Mouse (Mus musculus) forebrain, embryonic 13.5 days (tissue): Measurements from ENCODE around the gene Upf3b. TPM values are rescaled to one million over a fixed set of nuclear protein-coding genes. Genes with fewer than 3 reads are reported as not detected.
"Not testable (repeated sequence)": the region's sequence is repeated elsewhere in the genome, so short reads cannot be mapped to it uniquely, and the experiment has no call there.

Experiments
- ATAC-seq: fragments of 200-750 bp; cut with Nextera tagmentation; 2 replicates; pipeline ENCODE4 v1.8.0; 2017
- H3K27ac ChIP-seq: fragments of 300-500 bp; sonication (generic); 2 replicates; pipeline ENCODE4 v1.5.1; 2015; ENCODE audit warnings: inconsistent platforms, mild to moderate bottlenecking, moderate library complexity
- H3K27me3 ChIP-seq: fragments of 300-500 bp; sonication (generic); 2 replicates; pipeline ENCODE4 v1.6.1; 2015; ENCODE audit warnings: mild to moderate bottlenecking, inconsistent platforms
- H3K36me3 ChIP-seq: fragments of 300-500 bp; sonication (generic); 2 replicates; pipeline ENCODE4 v1.6.1; 2015; ENCODE audit warnings: mild to moderate bottlenecking, inconsistent platforms; ENCODE audit not compliant: poor library complexity, severe bottlenecking
- H3K4me1 ChIP-seq: fragments of 300-500 bp; sonication (generic); 2 replicates; pipeline ENCODE4 v1.6.1; 2015; ENCODE audit warnings: inconsistent platforms
- H3K4me2 ChIP-seq: fragments of 300-500 bp; sonication (generic); 2 replicates; pipeline ENCODE4 v1.6.1; 2015; ENCODE audit warnings: inconsistent platforms, mild to moderate bottlenecking, moderate library complexity
- H3K4me3 ChIP-seq: fragments of 300-500 bp; sonication (generic); 2 replicates; pipeline ENCODE4 v1.5.1; 2015; ENCODE audit warnings: mild to moderate bottlenecking, inconsistent platforms
- H3K9ac ChIP-seq: fragments of 300-500 bp; sonication (generic); 2 replicates; pipeline ENCODE4 v1.6.1; 2015; ENCODE audit warnings: mild to moderate bottlenecking, inconsistent platforms
- H3K9me3 ChIP-seq: fragments of 300-500 bp; sonication (generic); replicated peaks from 2 replicates; pipeline ENCODE4 v1.6.1; 2016; ENCODE audit warnings: inconsistent platforms
- WGBS: fragments of 180-500 bp; shearing (Covaris S2); methylation state at CpG from one replicate; pipeline ENCODE4 v1.1.7; 2015; 5-methylcytosine and 5-hydroxymethylcytosine counted together
- polyA plus RNA-seq: library from polyadenylated mRNA; unstranded; fragments of >200 nt; fragmentation: Nextera tagmentation; extraction: Ambion mirVana; gene quantifications from 2 replicates; pipeline ENCODE4 v1.2.1, GENCODE M21; 2015

Gene Upf3b
- 32.1 and 34.5 TPM in 2 replicates for polyA plus RNA-seq

DNA sequence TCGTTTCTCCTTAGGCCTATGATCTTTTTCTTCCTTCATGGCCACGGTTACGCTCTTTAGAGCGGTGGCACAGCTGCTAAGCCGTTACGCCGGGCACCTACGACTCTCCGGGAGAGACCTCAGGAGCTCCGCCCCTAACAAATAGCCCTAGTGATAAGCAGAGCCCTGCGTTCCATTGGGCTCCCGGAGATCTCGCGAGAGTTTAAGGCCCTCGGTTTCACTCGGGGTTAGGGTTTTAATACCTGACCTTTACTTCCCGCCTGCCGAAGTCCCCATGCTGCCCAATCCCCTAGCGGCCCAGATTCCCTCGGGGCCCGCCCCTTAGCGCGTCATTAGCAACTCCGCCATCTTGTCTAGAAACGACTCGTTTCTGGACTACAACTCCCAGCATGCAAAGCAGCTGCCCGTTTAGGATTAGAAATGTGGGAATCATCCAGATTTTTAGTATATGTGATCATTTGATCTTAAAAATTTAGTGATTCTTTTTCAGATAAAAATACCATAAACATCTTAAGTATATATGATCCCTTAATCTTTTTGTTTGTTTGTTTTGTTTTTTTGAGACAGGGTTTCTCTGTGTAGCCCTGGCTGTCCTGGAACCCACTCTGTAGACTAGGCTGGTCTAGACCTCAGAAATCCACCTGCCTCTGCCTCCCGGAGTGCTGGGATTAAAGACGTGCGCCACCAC is at the start of gene Upf3b:
TSS of gene Upf3b (minus strand) at position 130 of the 688 bp plus-strand sequence.
- H3K27ac ChIP-seq = peak within 1 kb of the TSS; percentile 87
- H3K9me3 ChIP-seq = no peaks in the 10 kb centered on the region
- peak within 1 kb of the TSS; percentile 53 for H3K4me3 ChIP-seq
- H3K4me2 ChIP-seq = peak within 1 kb of the TSS; percentile 66
- WGBS = 18% methylated on average over 28 of the region's 30 CpGs
- H3K36me3 ChIP-seq = no peaks in the 10 kb centered on the region
- no peaks in the 10 kb centered on the region for H3K27me3 ChIP-seq
- ATAC-seq = peak; percentile 99
- H3K4me1 ChIP-seq = peaks cover 7% of the 10 kb centered on the region
- peak within 1 kb of the TSS; percentile 67 for H3K9ac ChIP-seq

DNA sequence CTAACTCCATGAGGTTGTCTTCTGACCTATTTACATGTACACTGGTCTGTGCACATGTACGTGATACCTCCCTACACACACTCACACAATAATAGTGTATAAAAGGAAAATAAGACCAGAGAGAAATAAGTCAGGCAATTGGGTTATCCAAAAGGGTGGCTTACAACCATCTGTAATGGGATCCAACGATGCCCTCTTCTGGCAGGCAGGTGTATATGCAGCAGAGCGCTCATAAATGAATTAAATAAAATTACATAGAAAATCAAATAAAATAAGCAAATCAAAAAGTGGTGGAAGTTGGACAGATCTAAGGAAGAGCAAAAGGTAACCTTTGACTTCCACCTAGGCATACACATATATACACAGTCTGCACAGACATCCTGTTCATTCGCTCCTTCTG is 47.7 kb upstream of the Upf3b start:
- H3K4me2 ChIP-seq = no peak overlapping the region
- no peaks in the 10 kb centered on the region for H3K4me1 ChIP-seq
- H3K9me3 ChIP-seq = no peaks in the 10 kb centered on the region
- H3K36me3 ChIP-seq = peaks cover 19% of the 10 kb centered on the region
- no peak for ATAC-seq
- no peak overlapping the region for H3K27ac ChIP-seq
- no peak overlapping the region for H3K9ac ChIP-seq
- 58% methylated on average over 4 of the region's 4 CpGs for WGBS
- H3K4me3 ChIP-seq = no peak overlapping the region
- no peaks in the 10 kb centered on the region for H3K27me3 ChIP-seq

DNA sequence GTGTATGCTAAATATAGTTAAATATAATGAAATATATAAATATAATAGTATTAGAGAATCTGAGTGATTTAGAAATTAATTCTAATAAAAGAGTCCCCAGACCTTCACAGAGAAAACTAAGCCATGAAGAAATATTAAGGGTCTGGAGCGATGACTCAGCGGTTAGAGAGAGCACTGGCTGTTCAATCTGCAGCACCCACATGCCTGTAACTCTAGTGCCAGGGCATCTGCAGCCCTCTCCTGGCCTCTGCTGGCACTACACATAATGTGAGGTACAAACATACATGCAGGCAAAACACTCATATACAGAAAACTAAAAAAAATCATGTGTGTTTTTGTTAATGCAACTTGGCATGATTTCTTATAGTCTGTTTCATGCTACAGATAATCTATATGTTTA is 34.8 kb upstream of the Upf3b start:
- WGBS = 93% methylated on average over 2 of the region's 2 CpGs
- Histone ChIP-seq H3K4me2 (no peak overlapping the region), H3K4me3 (no peak overlapping the region), H3K4me1 (no peaks in the 10 kb centered on the region), H3K9me3 (no peaks in the 10 kb centered on the region), H3K9ac (no peak overlapping the region), H3K27me3 (no peaks in the 10 kb centered on the region), H3K36me3 (peaks cover 29% of the 10 kb centered on the region), H3K27ac (no peak overlapping the region)
- no peak for ATAC-seq

DNA sequence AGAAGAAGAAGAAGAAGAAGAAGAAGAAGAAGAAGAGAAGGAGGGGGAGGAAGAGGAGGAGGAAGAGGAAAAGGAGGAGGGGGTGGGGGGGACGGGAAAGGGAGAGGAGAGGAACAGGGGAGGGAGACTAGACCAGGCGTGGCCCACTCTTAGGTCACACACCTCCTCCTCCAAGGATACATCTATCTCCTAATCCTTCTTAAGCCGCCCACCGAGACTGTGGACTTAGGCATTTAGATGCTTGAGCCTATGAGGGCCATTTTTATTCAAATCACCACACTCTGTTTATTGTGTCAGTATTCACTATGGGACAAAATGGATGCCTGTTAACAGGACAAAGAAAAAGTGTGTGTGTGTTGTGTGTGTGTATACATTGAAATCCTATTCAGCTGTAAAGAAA is 34.4 kb upstream of the Upf3b start:
- not testable (repeated sequence) for H3K4me3 ChIP-seq, H3K27me3 ChIP-seq, ATAC-seq, H3K27ac ChIP-seq, H3K4me2 ChIP-seq, H3K9me3 ChIP-seq, H3K9ac ChIP-seq, H3K4me1 ChIP-seq
- no CpG with 5 or more reads among the region's 4 CpGs for WGBS
- H3K36me3 ChIP-seq = peaks cover 29% of the 10 kb centered on the region

GRCm38 (mm10) chrX:37141732-37142131 is 31.6 kb upstream of the Upf3b start:
- no peak overlapping the region for H3K4me3 ChIP-seq
- 91% methylated on average over 3 of the region's 3 CpGs for WGBS
- ATAC-seq = no peak
- H3K4me2 ChIP-seq = no peak overlapping the region
- no peaks in the 10 kb centered on the region for H3K27me3 ChIP-seq
- H3K27ac ChIP-seq = no peak overlapping the region
- no peaks in the 10 kb centered on the region for H3K4me1 ChIP-seq
- H3K36me3 ChIP-seq = peaks cover 40% of the 10 kb centered on the region
- H3K9ac ChIP-seq = no peak overlapping the region
- no peaks in the 10 kb centered on the region for H3K9me3 ChIP-seq

- H3K27me3 ChIP-seq = no peaks in the 10 kb centered on the region
- peaks cover 13% of the 10 kb centered on the region for H3K4me1 ChIP-seq
- WGBS = 21% methylated on average over 57 of the region's 58 CpGs
Observed at GRCm38 (mm10) chrX:37126671-37127358, 16.7 kb upstream of the Upf3b start, which contains the start of gene Nkap. Gene Nkap (plus strand): TSS chrX:37126795.

DNA sequence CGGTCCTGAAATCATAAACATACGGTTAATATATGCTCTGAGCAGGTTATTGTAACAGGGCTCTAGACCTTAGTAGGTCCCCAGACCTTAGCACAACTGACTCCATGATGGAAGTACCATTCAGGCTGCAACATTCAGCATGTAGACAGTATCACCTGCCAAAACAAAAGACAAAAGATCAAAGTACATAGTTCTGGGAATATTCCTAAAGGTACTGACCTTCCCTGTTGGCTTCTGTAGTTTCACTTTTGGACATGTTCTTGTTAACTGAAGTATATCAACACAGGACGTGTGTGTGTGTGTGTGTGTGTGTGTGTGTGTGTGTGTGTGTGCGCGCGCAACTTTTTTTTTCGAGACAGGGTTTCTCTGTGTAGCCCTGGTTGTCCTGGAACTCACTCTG is 15.4 kb upstream of the Upf3b start:
- WGBS = 95% methylated on average over 7 of the region's 7 CpGs
- no peaks in the 10 kb centered on the region for H3K9me3 ChIP-seq
- ATAC-seq = no peak

More at GRCm38 (mm10) chrX:37126671-37127358, 16.7 kb upstream of the Upf3b start, which contains the start of gene Nkap:
- Histone ChIP-seq H3K9me3 (no peaks in the 10 kb centered on the region), H3K36me3 (no peaks in the 10 kb centered on the region), H3K4me3 (peak within 1 kb of the TSS; percentile 65), H3K4me2 (peak within 1 kb of the TSS; percentile 66), H3K27ac (peak within 1 kb of the TSS; percentile 57), H3K9ac (peak within 1 kb of the TSS; percentile 80)
- ATAC-seq = peak; percentile 96

DNA sequence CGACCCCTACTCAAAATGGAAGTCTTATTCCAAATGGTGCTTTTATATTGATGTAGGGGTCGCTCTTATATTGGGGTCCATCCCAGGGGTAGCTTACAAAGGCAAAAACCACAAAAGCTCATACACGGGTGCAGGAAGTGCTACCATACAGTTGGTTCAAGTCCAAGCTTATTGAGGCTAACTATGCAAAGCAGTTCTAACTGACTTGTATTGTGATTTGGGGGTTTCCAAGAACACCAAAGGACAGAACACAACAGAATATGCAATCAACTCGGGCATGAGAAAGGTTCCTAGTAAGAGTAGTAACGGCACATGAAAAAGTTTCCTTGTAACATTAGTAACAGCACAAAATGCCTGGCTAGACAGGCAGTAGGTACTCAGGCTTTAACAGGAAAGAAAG is 10.1 kb upstream of the Upf3b start:
- Histone ChIP-seq H3K27ac (no peak overlapping the region), H3K9me3 (no peaks in the 10 kb centered on the region), H3K36me3 (no peaks in the 10 kb centered on the region), H3K4me1 (no peaks in the 10 kb centered on the region), H3K9ac (no peak overlapping the region), H3K27me3 (no peaks in the 10 kb centered on the region), H3K4me2 (no peak overlapping the region), H3K4me3 (no peak overlapping the region)
- WGBS = 69% methylated on average over 5 of the region's 5 CpGs
- no peak for ATAC-seq

More for the DNA sequence above, 15.4 kb upstream of the Upf3b start:
- Histone ChIP-seq H3K27me3 (no peaks in the 10 kb centered on the region), H3K36me3 (no peaks in the 10 kb centered on the region), H3K4me2 (no peak overlapping the region), H3K4me1 (peaks cover 13% of the 10 kb centered on the region), H3K27ac (no peak overlapping the region), H3K9ac (no peak overlapping the region), H3K4me3 (no peak overlapping the region)

DNA sequence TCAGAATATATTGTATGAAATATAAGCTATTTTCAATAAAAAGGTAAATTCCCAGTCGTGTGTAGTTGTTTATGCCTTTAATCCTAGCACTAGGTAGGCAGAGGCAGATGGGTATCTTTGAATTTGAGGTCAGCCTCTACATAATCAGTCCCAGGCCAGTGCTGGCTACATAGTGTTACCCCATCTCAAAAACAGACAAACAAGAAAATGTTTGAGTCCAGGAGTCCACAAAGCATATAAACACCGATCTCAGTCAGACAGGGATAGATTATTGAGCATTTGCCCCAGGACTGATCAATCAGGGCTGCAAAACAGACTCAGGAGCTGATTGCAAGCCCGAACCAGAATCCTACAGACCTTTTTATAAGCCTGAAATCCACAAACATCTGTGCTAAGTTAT is 9.5 kb upstream of the Upf3b start:
- no peak overlapping the region for H3K27ac ChIP-seq
- 71% methylated on average over 3 of the region's 3 CpGs for WGBS
- no peak for ATAC-seq
- H3K27me3 ChIP-seq = no peaks in the 10 kb centered on the region
- no peak overlapping the region for H3K4me2 ChIP-seq
- H3K9me3 ChIP-seq = no peaks in the 10 kb centered on the region
- H3K4me1 ChIP-seq = no peaks in the 10 kb centered on the region
- H3K4me3 ChIP-seq = no peak overlapping the region
- H3K9ac ChIP-seq = no peak overlapping the region
- no peaks in the 10 kb centered on the region for H3K36me3 ChIP-seq

DNA sequence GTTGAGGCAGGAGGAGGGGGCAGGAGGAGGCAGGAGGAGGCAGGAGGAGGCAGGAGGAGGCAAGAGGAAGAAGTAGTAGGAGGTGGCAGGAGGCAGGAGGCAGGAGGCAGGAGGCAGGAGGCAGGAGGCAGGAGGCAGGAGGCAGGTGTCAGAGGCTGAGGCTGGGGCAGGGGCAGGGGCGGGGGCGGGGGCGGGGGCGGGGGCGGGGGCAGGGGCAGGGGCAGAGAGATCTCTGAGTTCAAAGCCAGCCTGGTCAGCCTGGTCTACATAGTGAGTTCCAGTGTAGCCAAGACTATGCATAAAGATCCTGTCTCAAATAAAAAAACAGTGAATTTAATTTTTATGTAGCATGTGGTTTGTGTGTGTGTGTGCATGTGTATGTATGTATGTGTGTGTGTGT is 7.0 kb upstream of the Upf3b start:
- Histone ChIP-seq H3K9me3 (no peaks in the 10 kb centered on the region), H3K4me2 (no peak overlapping the region), H3K36me3 (no peaks in the 10 kb centered on the region), H3K27me3 (no peaks in the 10 kb centered on the region), H3K4me3 (no peak overlapping the region), H3K9ac (no peak overlapping the region), H3K27ac (no peak overlapping the region), H3K4me1 (no peaks in the 10 kb centered on the region)
- no CpG with 5 or more reads among the region's 5 CpGs for WGBS
- ATAC-seq = no peak

- no peaks in the 10 kb centered on the region for H3K9me3 ChIP-seq
- no peak for ATAC-seq
- H3K9ac ChIP-seq = no peak overlapping the region
- no peaks in the 10 kb centered on the region for H3K27me3 ChIP-seq
- H3K36me3 ChIP-seq = no peaks in the 10 kb centered on the region
- WGBS = 72% methylated on average over 4 of the region's 4 CpGs
- no peak overlapping the region for H3K4me3 ChIP-seq
- peaks cover 7% of the 10 kb centered on the region for H3K4me1 ChIP-seq
- H3K27ac ChIP-seq = no peak overlapping the region
- H3K4me2 ChIP-seq = no peak overlapping the region
Observed at GRCm38 (mm10) chrX:37110881-37111193, 715 bp upstream of the Upf3b start.

GRCm38 (mm10) chrX:37109526-37110192 is 463 bp downstream of the Upf3b start:
- Histone ChIP-seq H3K27me3 (no peaks in the 10 kb centered on the region), H3K9me3 (no peaks in the 10 kb centered on the region), H3K36me3 (no peaks in the 10 kb centered on the region), H3K27ac (peak overlapping the region; percentile 87), H3K4me3 (peak overlapping the region; percentile 53), H3K4me1 (peaks cover 7% of the 10 kb centered on the region), H3K9ac (peak overlapping the region; percentile 67), H3K4me2 (peak overlapping the region; percentile 66)
- ATAC-seq = peak; percentile 74
- WGBS = 11% methylated on average over 27 of the region's 27 CpGs
